ENCODE assay signal across 24 mouse cellular contexts in the genomic region with DNA sequence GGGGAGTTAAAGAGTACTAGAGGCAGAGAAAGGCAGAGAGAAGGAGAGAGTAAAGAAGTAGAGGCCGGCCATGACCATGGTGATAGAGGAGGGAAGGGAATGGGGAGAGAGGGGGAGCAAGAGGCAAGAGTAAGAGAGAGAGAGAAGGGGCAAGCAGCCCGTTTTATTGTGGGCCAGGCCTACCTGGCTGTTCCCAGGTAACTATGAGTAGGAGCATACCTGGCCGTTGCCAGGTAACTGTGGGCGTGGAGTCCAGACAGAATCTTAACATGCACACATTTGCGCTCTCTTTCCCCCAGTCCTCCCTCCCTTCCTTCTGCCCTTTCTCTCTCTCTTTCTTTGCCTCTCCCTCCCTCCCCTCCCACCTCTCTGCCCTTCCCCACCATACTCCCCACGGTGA. TPM values are rescaled to one million over a fixed set of nuclear protein-coding genes. Genes with fewer than 3 reads are reported as not detected.
"Had no signal": no experiment of that assay in that cellular context is flagged by ENCODE, and none has a peak within 500 bp of the region (broad histone marks: within the 10 kb centered on the region; RNA-seq: fewer than 3 reads in every experiment).

No protein-coding gene starts in this region.

- ATAC-seq: inflammation-experienced regulatory T-cells, adult 6 months; intestine, postnatal 0 days; midbrain, embryonic 15.5 days had no signal

- H3K4me2 ChIP-seq: limb, embryonic 13.5 days; lung, embryonic 15.5 days; midbrain, embryonic 15.5 days; neural tube, embryonic 13.5 days; stomach, embryonic 15.5 days had no signal

- H3K4me1 ChIP-seq: limb, embryonic 13.5 days; midbrain, embryonic 15.5 days; neural tube, embryonic 13.5 days had no signal

- H3K27ac ChIP-seq: kidney, postnatal 0 days; layer of hippocampus, adult 2 months; limb, embryonic 13.5 days; liver, embryonic 14.5 days; lung, embryonic 15.5 days; midbrain, embryonic 10.5 days; midbrain, embryonic 15.5 days; neural tube, embryonic 13.5 days; stomach, embryonic 15.5 days had no signal

- H3K36me3 ChIP-seq: midbrain, embryonic 10.5 days; midbrain, embryonic 15.5 days; neural tube, embryonic 13.5 days had no signal

- H3K9me3 ChIP-seq: limb, embryonic 13.5 days; lung, embryonic 15.5 days; midbrain, embryonic 10.5 days; midbrain, embryonic 15.5 days; neural tube, embryonic 13.5 days; stomach, embryonic 15.5 days had no signal

- H3K9ac ChIP-seq: limb, embryonic 13.5 days; liver, embryonic 14.5 days; lung, embryonic 15.5 days; midbrain, embryonic 15.5 days; neural tube, embryonic 13.5 days; stomach, embryonic 15.5 days had no signal

- H3K27me3 ChIP-seq: limb, embryonic 13.5 days; lung, embryonic 15.5 days; midbrain, embryonic 15.5 days; neural tube, embryonic 13.5 days; stomach, embryonic 15.5 days had no signal

- DNase-seq: kidney, adult 8-10 months; kidney, postnatal 4 days; left cerebral cortex, postnatal 4 days; retina, postnatal 1 day; right cerebral cortex, postnatal 4 days; spleen, adult 18-20 months; thymus, postnatal 36 days had no signal

- H3K4me3 ChIP-seq: layer of hippocampus, adult 2 months; limb, embryonic 13.5 days; lung, embryonic 15.5 days; midbrain, embryonic 10.5 days; midbrain, embryonic 15.5 days; neural tube, embryonic 13.5 days; stomach, embryonic 15.5 days had no signal

RNA-seq across cellular contexts. Expression of gene 4930402F06Rik, which starts 10.3 kb away (rescaled TPM):
- total RNA-seq: layer of hippocampus, adult 2 months; layer of hippocampus, postnatal 10 days; left cerebral cortex, adult 18-20 months; left cerebral cortex, postnatal 10 days; left cerebral cortex, postnatal 4 days; liver, adult 2 months; megakaryocyte, adult 5-6 weeks had no signal
- polyA plus RNA-seq: inflammation-experienced regulatory T-cells, adult 6 months; intestine, postnatal 0 days; kidney, postnatal 0 days; limb, embryonic 13.5 days; liver, adult 2 months; liver, embryonic 14.5 days; lung, embryonic 15.5 days; midbrain, embryonic 10.5 days; midbrain, embryonic 15.5 days; neural tube, embryonic 13.5 days; stomach, embryonic 15.5 days; thymus, postnatal 0 days had no signal

RNA-seq across cellular contexts. Expression of gene 4930568D16Rik, which starts 39.7 kb away (rescaled TPM):
- total RNA-seq: layer of hippocampus, adult 2 months; layer of hippocampus, postnatal 10 days; left cerebral cortex, adult 18-20 months; left cerebral cortex, postnatal 10 days; left cerebral cortex, postnatal 4 days; liver, adult 2 months; megakaryocyte, adult 5-6 weeks had no signal
- polyA plus RNA-seq: inflammation-experienced regulatory T-cells, adult 6 months; intestine, postnatal 0 days; kidney, postnatal 0 days; limb, embryonic 13.5 days; liver, adult 2 months; liver, embryonic 14.5 days; lung, embryonic 15.5 days; midbrain, embryonic 10.5 days; midbrain, embryonic 15.5 days; neural tube, embryonic 13.5 days; stomach, embryonic 15.5 days had no signal
